Mouse (Mus musculus) heart, postnatal 4 days (tissue): Measurements from ENCODE around the gene Prdm5. TPM values are rescaled to one million over a fixed set of nuclear protein-coding genes. Genes with fewer than 3 reads are reported as not detected.

Experiments used
- DNase-seq: peaks from one replicate; pipeline ENCODE4 v3.0.0; 2021
- total RNA-seq, 2 experiments: library from RNA; stranded (reverse); gene quantifications; 2 replicates each; pipeline ENCODE4 v1.2.3; 2021

Gene Prdm5
- total RNA-seq, 2 experiments from 2014 or later, result 13.4 to 13.8 TPM

- no peak for DNase-seq
These were observed 154.4 kb downstream of the Prdm5 start for GRCm38 (mm10) chr6:65933177-65933576.

GRCm38 (mm10) chr6:65935566-65936281 is 156.9 kb downstream of the Prdm5 start:
- no peak for DNase-seq

GRCm38 (mm10) chr6:65950492-65950891 is 171.7 kb downstream of the Prdm5 start:
- no peak for DNase-seq

GRCm38 (mm10) chr6:65952309-65952708 is 173.5 kb downstream of the Prdm5 start, which contains the start of gene 4930544G11Rik:
4930544G11Rik (plus strand) TSS chr6:65952609.
- DNase-seq, result no peak

GRCm38 (mm10) chr6:65969386-65970111 is 190.8 kb downstream of the Prdm5 start:
- DNase-seq, result no peak

GRCm38 (mm10) chr6:65970410-65970809 is 191.6 kb downstream of the Prdm5 start:
- no peak for DNase-seq

Other genes with a start within 250 kb of the Prdm5 start
- gene Ndnf, start 107.4 kb upstream of the Prdm5 start, total RNA-seq, result 1 to 10 TPM; 5.0 to 6.4 TPM
- gene 4930544G11Rik, start 173.6 kb downstream of the Prdm5 start, total RNA-seq, result not detected